Mouse (Mus musculus) forebrain, embryonic 11.5 days (tissue): ENCODE results near the gene Kazn. TPM values are rescaled to one million over a fixed set of nuclear protein-coding genes. Genes with fewer than 3 reads are reported as not detected.

ENCODE experiments used
- ATAC-seq: fragments of 200-750 bp; cut with Nextera tagmentation; replicated peaks from 2 replicates; pipeline ENCODE4 v1.8.0; 2017; ENCODE audit warnings: moderate TSS enrichment; ENCODE audit not compliant: low FRiP score
- DNase-seq: peaks from one replicate; pipeline ENCODE4 v3.0.0-alpha.2; 2017; ENCODE audit warnings: low spot score
- H3K27ac ChIP-seq: fragments of 300-500 bp; sonication (generic); 2 replicates; pipeline ENCODE4 v1.5.1; 2014; ENCODE audit warnings: low read depth, low read length
- H3K27me3 ChIP-seq: fragments of 300-500 bp; sonication (generic); 2 replicates; pipeline ENCODE4 v1.6.1; 2014; ENCODE audit warnings: mild to moderate bottlenecking, low read length, mixed read lengths; ENCODE audit not compliant: control insufficient read depth, insufficient read depth
- H3K36me3 ChIP-seq: fragments of 300-500 bp; sonication (generic); 2 replicates; pipeline ENCODE4 v1.6.1; 2014; ENCODE audit warnings: mild to moderate bottlenecking, low read length, moderate library complexity, mixed read lengths; ENCODE audit not compliant: control insufficient read depth, insufficient read depth
- H3K4me1 ChIP-seq: fragments of 300-500 bp; sonication (generic); replicated peaks from 2 replicates; pipeline ENCODE4 v1.6.1; 2014; ENCODE audit warnings: low read length, mixed read lengths; ENCODE audit not compliant: control insufficient read depth, insufficient read depth
- H3K4me2 ChIP-seq: fragments of 300-500 bp; sonication (generic); 2 replicates; pipeline ENCODE4 v1.6.1; 2014; ENCODE audit warnings: low read depth, mild to moderate bottlenecking, low read length, moderate library complexity, mixed read lengths; ENCODE audit not compliant: severe bottlenecking
- H3K4me3 ChIP-seq: fragments of 300-500 bp; sonication (generic); 2 replicates; pipeline ENCODE4 v1.5.1; 2014; ENCODE audit warnings: low read depth, low read length
- H3K9ac ChIP-seq: fragments of 300-500 bp; sonication (generic); 2 replicates; pipeline ENCODE4 v1.6.1; 2014; ENCODE audit warnings: low read length
- H3K9me3 ChIP-seq: fragments of 300-500 bp; sonication (generic); 2 replicates; pipeline ENCODE4 v1.6.1; 2016; ENCODE audit warnings: low read length, mixed read lengths; ENCODE audit not compliant: control insufficient read depth
- WGBS: fragments of 180-500 bp; shearing (Covaris S2); extraction: QIAGEN DNeasy Blood & Tissue Kit; methylation state at CpG from one replicate; pipeline ENCODE4 v1.1.7; 2014; 5-methylcytosine and 5-hydroxymethylcytosine counted together
- polyA plus RNA-seq: library from polyadenylated mRNA; unstranded; fragments of >200 nt; fragmentation: Nextera tagmentation; extraction: Ambion mirVana; gene quantifications from 2 replicates; pipeline ENCODE4 v1.2.1, GENCODE M21; 2014

Kazn gene
- polyA plus RNA-seq, 1 experiment from 2014 or later, result 18.1 TPM

GRCm38 (mm10) chr4:142221025-142221756 is 18.0 kb downstream of the Kazn start:
- peaks cover 5% of the 10 kb centered on the region; the same call in 1 of the 2 replicates for H3K4me1 ChIP-seq
- no peak overlapping the region for H3K4me2 ChIP-seq
- H3K4me3 ChIP-seq, result no peak overlapping the region
- H3K27me3 ChIP-seq, result no peaks in the 10 kb centered on the region
- no peak overlapping the region for H3K9ac ChIP-seq
- H3K36me3 ChIP-seq, result no peaks in the 10 kb centered on the region
- DNase-seq (peak; percentile 71), ATAC-seq (no peak)
- no peaks in the 10 kb centered on the region for H3K9me3 ChIP-seq
- WGBS, result 63% methylated on average over 18 of the region's 18 CpGs
- H3K27ac ChIP-seq, result peak overlapping the region; percentile 38; the same call in 1 of the 2 replicates

GRCm38 (mm10) chr4:142218997-142219396 is 20.2 kb downstream of the Kazn start:
- Histone ChIP-seq H3K4me1 (peaks cover 3% of the 10 kb centered on the region; the same call in 1 of the 2 replicates), H3K9ac (no peak overlapping the region), H3K4me3 (no peak overlapping the region), H3K27me3 (no peaks in the 10 kb centered on the region), H3K27ac (no peak overlapping the region), H3K9me3 (no peaks in the 10 kb centered on the region), H3K4me2 (no peak overlapping the region), H3K36me3 (no peaks in the 10 kb centered on the region)
- DNase-seq, result no peak
- WGBS, result 66% methylated on average over 8 of the region's 8 CpGs
- no peak for ATAC-seq

GRCm38 (mm10) chr4:142217048-142217447 is 22.2 kb downstream of the Kazn start:
- Histone ChIP-seq H3K27ac (no peak overlapping the region), H3K4me3 (no peak overlapping the region), H3K4me1 (peaks cover 3% of the 10 kb centered on the region), H3K4me2 (no peak overlapping the region), H3K36me3 (no peaks in the 10 kb centered on the region), H3K9ac (no peak overlapping the region), H3K9me3 (no peaks in the 10 kb centered on the region), H3K27me3 (no peaks in the 10 kb centered on the region)
- WGBS, result 89% methylated on average over 6 of the region's 6 CpGs
- ATAC-seq (no peak), DNase-seq (no peak)

GRCm38 (mm10) chr4:142215760-142216159 is 23.4 kb downstream of the Kazn start:
- Histone ChIP-seq H3K36me3 (no peaks in the 10 kb centered on the region), H3K9ac (no peak overlapping the region), H3K9me3 (no peaks in the 10 kb centered on the region), H3K27ac (no peak overlapping the region), H3K4me3 (no peak overlapping the region), H3K27me3 (no peaks in the 10 kb centered on the region), H3K4me1 (no peaks in the 10 kb centered on the region; the same call in 1 of the 2 replicates), H3K4me2 (no peak overlapping the region)
- ATAC-seq, result no peak
- no peak for DNase-seq
- 73% methylated on average over 7 of the region's 7 CpGs for WGBS

DNA sequence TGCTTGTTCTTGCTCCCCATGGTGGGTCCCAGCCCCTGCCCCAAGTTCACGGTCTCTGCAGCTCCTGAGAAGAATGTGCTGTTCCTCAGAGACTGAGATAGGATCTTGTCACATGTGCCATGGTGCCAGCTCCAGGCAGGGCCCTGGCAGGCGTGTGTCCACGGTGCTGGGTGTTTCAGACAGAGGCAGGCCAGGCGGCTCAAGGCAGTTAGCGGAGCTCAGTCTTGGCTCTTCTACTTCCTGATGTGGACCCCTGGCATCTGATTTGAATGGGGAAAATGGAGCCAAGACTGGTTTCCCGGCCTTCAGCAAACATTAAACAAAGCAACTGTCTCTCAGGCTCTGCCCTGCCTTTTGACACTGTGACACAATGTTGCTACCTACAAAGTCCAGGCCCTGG is 24.7 kb downstream of the Kazn start:
- WGBS, result 71% methylated on average over 6 of the region's 6 CpGs
- no peaks in the 10 kb centered on the region for H3K9me3 ChIP-seq
- no peak overlapping the region for H3K4me3 ChIP-seq
- H3K27ac ChIP-seq, result no peak overlapping the region
- H3K9ac ChIP-seq, result no peak overlapping the region
- DNase-seq (no peak), ATAC-seq (no peak)
- H3K4me2 ChIP-seq, result no peak overlapping the region
- no peaks in the 10 kb centered on the region; the same call in 1 of the 2 replicates for H3K4me1 ChIP-seq
- no peaks in the 10 kb centered on the region for H3K36me3 ChIP-seq
- no peaks in the 10 kb centered on the region for H3K27me3 ChIP-seq

GRCm38 (mm10) chr4:142212425-142212824 is 26.8 kb downstream of the Kazn start:
- 87% methylated on average over 9 of the region's 9 CpGs for WGBS
- ATAC-seq, result no peak
- H3K4me1 ChIP-seq, result no peaks in the 10 kb centered on the region; the same call in 1 of the 2 replicates
- no peaks in the 10 kb centered on the region for H3K36me3 ChIP-seq
- no peaks in the 10 kb centered on the region for H3K9me3 ChIP-seq
- no peak for DNase-seq
- no peak overlapping the region for H3K9ac ChIP-seq
- H3K4me2 ChIP-seq, result no peak overlapping the region
- H3K27me3 ChIP-seq, result no peaks in the 10 kb centered on the region
- H3K4me3 ChIP-seq, result no peak overlapping the region
- no peak overlapping the region for H3K27ac ChIP-seq

DNA sequence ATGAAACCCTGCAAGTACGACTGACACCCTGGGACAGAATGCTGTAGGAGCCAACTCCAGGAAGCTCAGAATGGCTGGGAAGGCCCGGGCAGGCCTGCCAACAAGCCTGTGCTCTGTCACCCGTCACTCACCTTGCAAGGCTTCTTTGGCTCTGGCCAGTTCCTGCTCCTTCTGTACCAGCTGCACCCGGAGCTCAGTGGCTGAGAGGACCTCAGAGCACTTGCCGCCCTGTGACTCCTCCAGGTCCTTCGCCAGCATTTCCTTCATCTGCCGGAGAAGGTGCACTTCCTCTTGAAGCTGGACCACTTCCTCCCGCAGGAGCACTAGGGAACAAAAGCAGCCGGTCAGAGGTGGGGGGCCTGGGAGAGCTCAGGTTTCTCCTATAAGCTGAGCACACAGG is 29.3 kb downstream of the Kazn start:
- no peak overlapping the region for H3K4me2 ChIP-seq
- no peaks in the 10 kb centered on the region for H3K9me3 ChIP-seq
- 82% methylated on average over 9 of the region's 9 CpGs for WGBS
- no peak overlapping the region for H3K9ac ChIP-seq
- H3K4me3 ChIP-seq, result no peak overlapping the region
- H3K36me3 ChIP-seq, result no peaks in the 10 kb centered on the region
- H3K27ac ChIP-seq, result no peak overlapping the region
- ATAC-seq (no peak), DNase-seq (no peak)
- no peaks in the 10 kb centered on the region; the same call in 1 of the 2 replicates for H3K4me1 ChIP-seq
- no peaks in the 10 kb centered on the region for H3K27me3 ChIP-seq

DNA sequence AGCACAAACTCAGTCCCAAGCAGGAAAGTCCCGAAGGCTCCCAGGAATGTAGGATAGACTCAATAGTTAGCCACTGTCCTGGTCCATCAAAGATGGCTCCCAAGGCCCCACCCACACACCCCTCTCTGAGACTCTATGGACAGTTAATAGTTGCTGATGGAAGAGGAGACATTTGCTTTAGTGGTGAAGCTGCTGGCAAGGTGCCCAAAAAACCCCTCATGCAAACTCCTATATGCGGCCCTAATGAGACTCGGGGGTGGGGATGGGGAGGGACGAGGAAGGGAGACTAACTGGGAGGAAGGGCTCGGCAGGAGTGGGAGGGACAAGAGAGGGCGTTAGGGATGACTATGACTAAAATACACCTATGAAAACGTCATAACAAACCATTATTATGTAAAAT is 29.7 kb downstream of the Kazn start:
- Histone ChIP-seq H3K4me3 (no peak overlapping the region), H3K36me3 (no peaks in the 10 kb centered on the region), H3K27ac (no peak overlapping the region), H3K4me1 (no peaks in the 10 kb centered on the region; the same call in 1 of the 2 replicates), H3K9ac (no peak overlapping the region), H3K4me2 (no peak overlapping the region), H3K9me3 (no peaks in the 10 kb centered on the region), H3K27me3 (no peaks in the 10 kb centered on the region)
- ATAC-seq (no peak), DNase-seq (no peak)
- WGBS, result 83% methylated on average over 7 of the region's 7 CpGs

GRCm38 (mm10) chr4:142205693-142206092 is 33.5 kb downstream of the Kazn start:
- ATAC-seq, result no peak
- Histone ChIP-seq H3K36me3 (no peaks in the 10 kb centered on the region), H3K9ac (no peak overlapping the region), H3K27me3 (no peaks in the 10 kb centered on the region), H3K4me1 (no peaks in the 10 kb centered on the region), H3K9me3 (no peaks in the 10 kb centered on the region; the same call in 1 of the 2 replicates), H3K27ac (no peak overlapping the region), H3K4me3 (no peak overlapping the region), H3K4me2 (no peak overlapping the region)
- DNase-seq, result no peak
- 87% methylated on average over 6 of the region's 6 CpGs for WGBS
